Mouse (Mus musculus) natural killer cell, adult 2 months (primary cell): ENCODE results near the gene Pou2f2.
A peak's percentile ranks its signal among the peaks of the same experiment; 100 is the strongest.

Experiments
- DNase-seq, 2 experiments: peaks; one replicate each; pipeline ENCODE4 v3.0.0; 2022; ENCODE audit warnings: low spot score in 2 of 2

Pou2f2 gene

GRCm38 (mm10) chr7:25179606-25180161 is at the start of gene Pou2f2:
Gene Pou2f2 (minus strand): TSS chr7:25179726.
- peak; percentile 26 to 54 for DNase-seq

GRCm38 (mm10) chr7:25227523-25228300 is 48.2 kb upstream of the Pou2f2 start:
- no peak for DNase-seq

DNA sequence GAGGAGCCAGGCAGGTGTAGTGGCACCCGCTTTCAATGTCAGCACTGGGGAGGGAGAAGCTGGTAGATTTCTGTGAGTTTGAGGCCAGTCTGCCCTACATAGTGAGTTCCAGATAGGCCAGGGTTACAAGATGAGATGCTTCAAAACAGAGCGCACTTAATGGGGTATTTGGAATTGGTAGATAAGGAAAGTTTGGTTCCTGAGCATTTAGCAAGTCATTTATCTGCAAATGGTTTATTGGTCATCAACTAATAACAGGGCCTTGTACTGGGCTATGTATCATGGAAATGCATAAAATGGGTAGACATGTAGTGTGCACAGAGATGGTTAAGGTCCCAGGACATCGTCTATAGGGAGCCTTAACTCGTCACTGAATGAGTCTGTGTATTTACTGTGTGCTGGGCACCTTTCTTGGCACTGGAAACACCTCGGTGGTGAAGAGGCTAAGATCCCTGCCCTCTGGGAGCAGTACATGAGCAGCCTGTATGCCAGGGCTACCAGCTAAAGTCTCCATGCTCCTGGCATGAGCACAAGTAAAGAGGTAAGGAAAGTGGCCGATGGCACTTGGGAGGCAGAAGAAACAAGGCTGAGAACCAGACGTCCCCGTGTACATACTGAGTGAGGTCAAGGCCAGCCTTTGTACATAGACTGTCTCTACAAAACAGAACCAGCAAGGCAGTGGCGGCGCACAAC is 42.9 kb upstream of the Pou2f2 start:
- no peak for DNase-seq

- DNase-seq, result peak; percentile 90 to 93
These were observed 41.8 kb upstream of the Pou2f2 start, which contains the start of gene Zfp526 for GRCm38 (mm10) chr7:25221102-25221883. Gene Zfp526 (plus strand): TSS chr7:25221425.

GRCm38 (mm10) chr7:25220457-25221101 is 41.1 kb upstream of the Pou2f2 start, which contains the start of gene Dedd2:
Gene Dedd2 (minus strand): TSS chr7:25220615.
- DNase-seq, result peak; percentile 14 to 27

DNA sequence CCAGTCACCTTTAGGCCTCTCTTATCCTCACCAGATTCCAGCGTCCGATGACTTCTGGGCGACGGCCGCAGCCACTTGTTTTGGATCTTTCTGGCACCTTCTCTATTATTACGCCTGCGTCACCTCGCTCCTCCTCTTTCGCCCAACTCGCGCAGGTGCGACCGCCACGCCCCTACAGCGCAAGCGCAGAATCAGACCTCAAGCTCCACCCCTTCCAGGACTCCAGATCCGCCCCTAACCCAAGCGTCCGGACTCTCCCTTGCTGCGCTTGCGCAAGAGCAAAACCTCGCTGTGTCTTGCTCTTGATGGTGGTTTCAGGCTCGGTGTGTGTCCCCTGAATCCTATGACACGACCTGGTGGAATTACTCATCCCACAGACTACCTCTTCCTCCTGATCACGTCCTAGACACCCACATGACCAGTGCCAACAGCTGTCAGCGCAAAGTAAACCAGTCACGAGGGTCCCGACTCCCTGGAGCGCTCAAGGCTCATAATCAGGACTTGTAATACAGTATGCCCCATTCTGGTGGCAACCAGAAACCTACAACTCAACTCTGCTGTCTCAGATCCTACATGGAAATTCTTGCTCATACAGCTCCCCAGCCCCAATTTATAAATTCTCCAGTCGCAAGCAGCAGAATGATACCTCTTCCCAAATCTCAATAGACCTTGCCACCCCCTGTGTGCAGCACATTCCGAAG is 40.4 kb upstream of the Pou2f2 start:
- DNase-seq, result peak; percentile 98

DNA sequence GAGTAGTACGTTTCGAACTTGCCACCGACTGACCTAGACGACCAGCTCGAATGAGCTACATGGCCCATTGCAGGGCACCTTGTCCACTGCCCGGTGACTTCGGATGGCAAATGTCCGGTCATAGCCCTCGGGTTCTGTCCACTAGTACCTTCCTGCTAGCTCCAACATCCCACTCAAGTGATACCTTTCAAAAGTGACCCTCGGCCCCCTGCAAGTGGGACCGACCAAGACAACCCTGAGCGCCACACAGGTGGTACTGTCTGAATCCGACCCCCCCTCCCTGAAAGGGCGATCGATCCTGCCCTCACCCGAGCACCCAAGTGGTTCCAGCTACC is 39.9 kb upstream of the Pou2f2 start:
- no peak for DNase-seq

DNA sequence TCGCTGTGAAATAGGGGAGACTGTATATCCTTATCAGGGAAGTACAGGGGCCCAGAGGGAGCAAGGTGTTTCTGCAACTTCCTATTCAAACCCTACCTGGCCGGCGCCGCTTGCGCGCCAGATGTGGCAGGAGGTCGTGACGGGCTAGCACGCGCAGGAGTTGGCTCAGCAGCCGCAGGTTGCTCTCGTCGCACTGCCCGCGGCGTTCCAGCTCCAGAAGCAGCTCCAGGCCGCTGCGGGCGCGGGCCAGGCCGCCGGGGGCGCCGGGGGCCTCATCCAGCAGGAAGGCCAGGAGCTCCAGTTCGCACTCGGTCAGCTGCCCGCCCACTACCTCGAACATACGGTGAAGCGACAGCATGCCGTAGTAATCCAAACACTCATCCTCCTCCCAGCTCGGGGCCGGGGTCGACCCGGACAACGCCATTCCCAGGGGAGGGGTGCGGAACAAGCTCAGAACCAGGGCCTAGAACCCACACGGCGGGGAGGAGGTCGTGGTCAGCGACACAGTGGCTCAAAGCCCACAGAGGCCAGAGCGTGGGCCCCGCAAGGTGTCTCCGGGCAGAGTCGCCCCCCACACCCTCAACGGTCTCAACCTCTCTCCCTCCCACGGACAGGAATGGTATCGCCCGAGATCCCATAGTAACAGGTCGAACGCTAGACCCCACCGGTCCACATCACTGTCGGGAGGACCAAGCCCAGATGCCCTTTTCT is 39.3 kb upstream of the Pou2f2 start:
- peak; percentile 22 to 33 for DNase-seq

- peak in 1 of 2 experiments; percentile 33 for DNase-seq
These were observed 38.3 kb upstream of the Pou2f2 start for GRCm38 (mm10) chr7:25217653-25218395.

- no peak for DNase-seq
These were observed 34.6 kb upstream of the Pou2f2 start for GRCm38 (mm10) chr7:25214172-25214571.

DNA sequence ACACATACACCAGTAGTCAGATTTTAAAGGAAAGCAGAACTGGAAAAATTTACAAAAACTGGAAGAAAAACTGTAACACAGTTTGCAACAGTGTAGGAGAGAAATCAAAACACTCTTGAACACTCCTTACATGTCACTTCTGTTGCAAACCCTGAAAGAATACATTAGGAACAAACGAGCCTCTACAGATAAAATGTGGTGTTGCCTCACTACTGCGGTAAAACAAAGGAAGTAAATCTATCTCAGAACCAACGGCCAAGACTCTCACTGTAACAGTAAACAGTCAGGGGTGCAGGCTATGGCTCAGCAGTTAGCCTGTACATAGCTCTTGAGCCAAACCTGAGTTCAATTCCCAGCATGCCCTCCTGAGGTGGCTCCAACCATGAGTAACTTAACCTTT is 33.6 kb upstream of the Pou2f2 start:
- peak in 1 of 2 experiments; percentile 25 for DNase-seq

DNA sequence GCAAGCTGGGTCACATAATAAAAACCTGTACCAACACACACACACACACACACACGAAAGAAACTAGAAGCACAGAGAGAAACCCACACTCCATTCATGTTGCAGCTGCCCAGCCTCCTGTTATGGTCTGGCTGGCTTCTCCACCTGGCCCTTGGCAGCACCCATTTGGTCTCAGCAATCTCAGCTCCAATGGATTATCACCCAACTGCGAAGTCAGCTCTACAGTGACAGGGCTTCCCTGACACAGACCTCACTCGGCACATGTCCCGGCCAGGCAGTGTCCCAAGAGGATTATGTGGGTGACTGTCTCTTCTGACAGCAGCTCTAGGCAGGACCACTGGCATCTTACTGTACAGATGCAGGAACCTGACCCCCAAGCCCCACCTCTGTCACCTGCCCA is 31.0 kb upstream of the Pou2f2 start:
- DNase-seq, result no peak

GRCm38 (mm10) chr7:25209161-25209622 is 29.7 kb upstream of the Pou2f2 start:
- no peak for DNase-seq

- DNase-seq, result peak in 1 of 2 experiments; percentile 41
These were observed 26.7 kb upstream of the Pou2f2 start for GRCm38 (mm10) chr7:25206094-25206830.

DNA sequence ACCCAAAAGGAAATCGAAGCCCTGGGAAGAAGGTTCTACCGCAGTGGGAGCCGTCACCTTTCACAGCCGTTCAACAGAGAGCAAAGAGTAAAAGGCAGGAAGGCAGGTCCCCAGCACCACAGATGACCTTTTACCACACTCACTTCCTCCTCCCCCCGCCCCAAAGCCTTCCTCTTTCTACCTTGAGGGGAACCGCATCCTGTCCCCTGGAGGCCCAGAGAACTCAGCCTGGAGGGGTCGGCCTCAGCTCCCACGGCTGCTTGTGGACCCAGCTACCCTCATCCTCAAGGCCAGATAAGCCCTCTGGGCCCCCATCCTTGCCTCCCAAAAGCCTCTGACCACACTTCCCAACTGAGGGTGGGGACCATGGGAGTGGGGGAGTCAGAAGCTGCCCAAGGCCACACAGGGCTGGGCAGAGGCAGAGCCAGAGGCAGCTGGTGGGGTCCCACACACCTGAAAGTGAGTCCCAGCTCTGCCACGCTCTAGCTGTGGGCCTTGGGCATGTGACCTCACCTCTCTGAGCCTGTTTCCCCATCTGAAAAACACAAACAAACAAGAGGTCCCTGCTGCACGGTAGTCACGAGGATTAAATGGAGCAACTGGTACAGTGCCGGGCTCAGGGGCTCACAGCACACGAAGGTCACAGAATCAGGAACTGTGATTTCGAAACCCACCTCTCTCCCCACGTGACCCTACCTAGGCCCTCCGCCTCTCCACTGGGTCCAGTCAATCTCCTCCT is 26.0 kb upstream of the Pou2f2 start:
- DNase-seq, result peak; percentile 76 to 78

DNA sequence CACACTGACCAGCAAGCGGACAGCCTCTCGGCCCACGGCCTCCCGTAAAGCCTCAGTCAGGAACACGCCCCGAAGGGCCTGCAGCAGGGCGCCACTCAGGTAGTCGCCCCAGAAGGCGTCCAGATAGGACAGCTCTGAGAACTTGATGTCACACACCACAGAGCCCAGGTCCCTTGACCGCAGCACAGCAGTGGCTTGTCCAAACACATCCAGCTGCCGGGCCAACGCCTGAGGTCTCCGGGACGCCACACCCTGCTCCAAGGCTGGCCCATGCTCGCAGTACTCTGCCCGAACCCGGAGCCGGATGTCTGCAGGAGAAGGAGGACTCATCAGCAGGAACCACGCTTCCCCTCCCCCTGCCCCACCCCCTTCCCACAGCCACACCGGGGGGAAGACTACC is 24.1 kb upstream of the Pou2f2 start:
- no peak for DNase-seq

GRCm38 (mm10) chr7:25197384-25198018 is 18.0 kb upstream of the Pou2f2 start:
- no peak for DNase-seq
